Mouse (Mus musculus) gastrocnemius, postnatal 14 days (tissue): Measurements from ENCODE around the gene Abcb10. TPM values are rescaled to one million over a fixed set of nuclear protein-coding genes. Genes with fewer than 3 reads are reported as not detected.
"Not testable (repeated sequence)": the region's sequence is repeated elsewhere in the genome, so short reads cannot be mapped to it uniquely, and the experiment has no call there.

Experiments
- DNase-seq: peaks from one replicate; pipeline ENCODE4 v3.0.0; 2021; ENCODE audit warnings: mixed read lengths
- intact Hi-C: fragments of 180-260 bp; cut with DNase I; formaldehyde crosslinking; loops from one replicate; pipeline ENCODE4 v1.15.1; 2025; ENCODE audit warnings: low total_unique reads
- total RNA-seq, 2 experiments: library from RNA; stranded (reverse); gene quantifications; 2 replicates each; pipeline ENCODE4 v1.2.3; 2021

Abcb10 gene
- total RNA-seq, 2 experiments from 2014 or later = 12.1 to 13.0 TPM

DNA sequence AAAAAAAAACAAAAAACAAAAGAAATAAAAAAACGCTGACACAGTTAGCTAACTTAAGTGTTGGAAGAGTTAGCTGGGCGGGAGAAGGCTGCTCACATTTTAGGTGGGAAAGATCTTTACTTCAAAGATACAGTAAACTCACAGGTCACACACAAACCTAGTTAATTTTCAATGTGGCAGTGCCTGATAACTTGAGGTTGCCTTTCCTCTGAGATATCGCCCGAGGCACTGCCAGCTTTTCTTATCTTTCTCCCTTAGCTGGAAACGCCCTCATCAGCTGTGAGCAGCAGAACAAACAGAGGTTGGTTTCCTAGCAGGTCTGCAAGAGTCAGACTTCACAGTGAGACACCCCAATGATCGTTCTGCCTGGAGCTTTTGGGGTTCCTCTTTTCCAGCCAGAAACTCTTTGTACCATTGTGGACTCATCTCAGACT lies 5.7 kb upstream of the Abcb10 start:
- intact Hi-C loops = no loop called here
- no peak for DNase-seq

DNA sequence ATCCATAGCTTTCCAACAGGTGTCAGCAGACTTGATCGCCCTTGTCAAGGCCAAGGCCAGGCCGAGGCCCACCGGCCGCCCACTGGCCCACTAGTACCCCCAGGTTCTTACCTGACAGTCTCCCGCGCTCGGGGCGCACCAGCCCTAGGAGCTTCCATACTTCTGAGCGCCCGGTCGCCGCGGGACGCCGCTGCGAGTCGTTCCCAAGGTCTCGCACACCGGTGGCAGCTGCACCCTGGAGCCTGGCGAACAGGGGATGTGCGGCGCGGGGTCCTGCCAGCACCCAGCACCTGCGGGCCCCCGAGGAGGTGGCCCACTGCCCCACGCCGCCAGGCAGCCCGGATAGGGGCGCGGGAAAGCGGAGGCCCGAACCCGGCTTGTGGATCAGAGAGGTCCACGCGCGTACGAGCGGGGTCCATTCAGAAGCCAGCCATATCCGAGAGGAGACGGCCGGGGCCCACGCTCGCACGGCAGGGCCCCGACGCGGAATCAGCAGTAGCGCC lies 580 bp downstream of the Abcb10 start:
- DNase-seq = no peak
- intact Hi-C loops = no loop called here

DNA sequence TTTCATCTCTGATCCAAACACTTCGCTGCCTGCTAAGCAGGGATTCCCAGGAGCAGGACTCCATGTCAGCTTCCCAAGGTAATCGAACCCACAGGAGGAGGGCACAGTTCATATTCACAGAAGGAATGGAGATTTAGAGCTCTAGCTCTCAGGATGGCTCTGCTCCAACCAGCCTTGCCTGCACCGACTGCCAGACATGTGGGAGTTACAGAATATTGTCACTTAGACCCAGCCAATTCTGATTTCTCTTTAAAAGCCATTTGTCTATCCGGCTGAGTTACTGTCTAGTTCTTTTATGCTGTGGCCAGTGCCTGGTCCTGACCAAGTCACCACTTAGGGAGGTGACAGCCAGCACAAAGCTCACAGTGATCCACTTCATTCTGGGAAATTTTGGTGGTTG lies 1.2 kb downstream of the Abcb10 start:
- intact Hi-C loops = no loop called here
- no peak for DNase-seq

- intact Hi-C loops = no loop called here
- no peak for DNase-seq
These were observed 2.7 kb downstream of the Abcb10 start for GRCm38 (mm10) chr8:123980239-123980638.

DNA sequence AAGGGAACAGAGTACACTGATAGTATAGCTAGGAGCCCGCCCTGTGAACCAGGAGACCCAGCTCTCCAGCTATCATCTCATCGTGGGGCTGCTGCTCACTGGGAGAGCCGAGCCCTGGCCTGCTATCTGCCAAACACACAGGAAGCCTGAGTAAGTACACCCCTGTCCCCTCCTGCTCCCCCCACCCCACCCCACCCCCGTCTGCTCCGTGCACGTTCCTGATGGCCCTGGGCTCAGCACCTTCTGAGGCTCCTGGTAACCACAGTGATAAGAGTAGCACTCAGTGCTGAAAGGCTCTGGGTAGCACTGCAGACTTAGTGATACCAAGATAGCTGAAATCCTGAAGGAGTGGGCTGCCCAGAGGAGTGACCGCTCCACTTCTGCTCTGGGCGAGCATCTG lies 4.0 kb downstream of the Abcb10 start:
- intact Hi-C loops = no loop called here
- no peak for DNase-seq

- DNase-seq = no peak
- intact Hi-C loops = no loop called here
These were observed 4.6 kb downstream of the Abcb10 start for GRCm38 (mm10) chr8:123978166-123978838.

DNA sequence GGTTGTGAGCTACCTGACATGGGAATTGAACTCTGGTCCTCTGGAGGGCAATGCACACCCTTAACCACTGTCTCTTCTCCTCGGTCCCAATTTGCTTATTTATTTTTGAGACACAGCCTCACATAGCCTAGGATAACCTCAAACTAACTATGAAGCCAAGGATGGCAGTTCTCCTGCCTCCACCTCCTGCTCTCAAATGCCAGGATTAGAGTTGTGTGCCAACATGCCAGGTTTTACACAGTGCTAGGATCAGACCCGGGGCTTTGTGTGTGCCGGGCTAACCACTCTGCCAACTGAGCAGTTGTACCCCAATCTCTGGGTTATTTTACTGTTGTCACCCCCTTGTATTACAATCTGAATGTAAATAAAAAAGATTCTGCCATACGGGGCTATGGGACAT lies 5.4 kb downstream of the Abcb10 start:
- intact Hi-C loops = no loop called here

GRCm38 (mm10) chr8:123973495-123973894 lies 9.4 kb downstream of the Abcb10 start:
- intact Hi-C loops = no loop called here
- no peak for DNase-seq

More for the DNA sequence above, 5.4 kb downstream of the Abcb10 start:
- DNase-seq = no peak

GRCm38 (mm10) chr8:123966896-123967295 lies 16.0 kb downstream of the Abcb10 start:
- DNase-seq = no peak

GRCm38 (mm10) chr8:123961371-123961770 lies 21.6 kb downstream of the Abcb10 start:
- DNase-seq = no peak
- intact Hi-C loops = no loop called here

More at GRCm38 (mm10) chr8:123966896-123967295, 16.0 kb downstream of the Abcb10 start:
- intact Hi-C loops = no loop called here

GRCm38 (mm10) chr8:123960556-123960955 lies 22.4 kb downstream of the Abcb10 start:
- intact Hi-C loops, DNase-seq: not testable (repeated sequence)

- intact Hi-C loops = no loop called here
These were observed 22.9 kb downstream of the Abcb10 start for GRCm38 (mm10) chr8:123960056-123960455.

DNA sequence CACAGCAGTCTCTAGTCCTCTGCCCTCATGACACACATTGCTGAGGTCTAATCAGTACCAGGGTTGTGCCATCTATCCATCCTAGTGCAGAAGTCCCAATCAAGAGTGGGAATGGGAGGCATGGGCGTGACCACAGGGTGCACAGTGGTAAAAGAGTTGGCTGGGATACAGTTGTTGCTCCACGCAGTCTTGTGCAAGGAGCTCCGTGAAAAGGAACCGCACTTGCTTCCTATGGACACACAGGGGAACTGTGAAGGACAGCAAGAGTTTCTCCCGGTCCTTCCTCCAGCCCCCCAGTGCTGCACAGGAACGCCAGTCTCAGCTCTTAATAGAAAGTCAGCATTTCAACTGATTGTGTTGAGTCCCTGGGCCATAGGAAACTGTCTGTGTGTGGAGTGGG lies 23.4 kb downstream of the Abcb10 start:
- no peak for DNase-seq
- intact Hi-C loops = no loop called here

More at GRCm38 (mm10) chr8:123960056-123960455, 22.9 kb downstream of the Abcb10 start:
- DNase-seq = no peak

- intact Hi-C loops = no loop called here
- peak; percentile 12 for DNase-seq
These were observed 24.8 kb downstream of the Abcb10 start for GRCm38 (mm10) chr8:123958130-123958529.

DNA sequence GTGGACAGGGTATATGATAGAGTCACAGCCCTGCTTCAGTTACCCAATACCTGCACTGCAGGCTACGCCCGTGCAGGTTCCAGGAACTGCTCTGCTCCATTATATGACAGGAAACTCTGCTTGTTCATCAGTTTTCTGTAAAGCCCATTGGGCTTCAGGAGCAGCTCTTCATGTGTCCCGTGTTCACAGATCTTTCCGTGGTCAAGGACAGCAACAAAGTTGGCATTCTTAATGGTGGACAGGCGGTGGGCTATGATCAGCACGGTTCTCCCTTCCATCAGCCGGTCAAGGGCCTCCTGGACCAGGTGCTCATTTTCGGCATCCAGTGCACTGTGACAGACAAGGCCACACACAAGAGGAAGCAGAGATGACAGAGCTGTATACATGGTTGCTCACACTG lies 28.7 kb downstream of the Abcb10 start:
- DNase-seq = no peak
- intact Hi-C loops = no loop called here

- intact Hi-C loops = no loop called here
- DNase-seq = no peak
These were observed 29.2 kb downstream of the Abcb10 start for GRCm38 (mm10) chr8:123953686-123954085.

- intact Hi-C loops = no loop called here
- DNase-seq = peak; percentile 41
These were observed 32.7 kb downstream of the Abcb10 start for GRCm38 (mm10) chr8:123950077-123950802.

GRCm38 (mm10) chr8:123949686-123949986 lies 33.3 kb downstream of the Abcb10 start:
- intact Hi-C loops = no loop called here
- DNase-seq = no peak

- intact Hi-C loops = no loop called here
- peak; percentile 99 for DNase-seq
These were observed 33.8 kb downstream of the Abcb10 start, which contains the start of gene Nup133 for GRCm38 (mm10) chr8:123948942-123949685. Gene Nup133 (minus strand): TSS chr8:123949265.

DNA sequence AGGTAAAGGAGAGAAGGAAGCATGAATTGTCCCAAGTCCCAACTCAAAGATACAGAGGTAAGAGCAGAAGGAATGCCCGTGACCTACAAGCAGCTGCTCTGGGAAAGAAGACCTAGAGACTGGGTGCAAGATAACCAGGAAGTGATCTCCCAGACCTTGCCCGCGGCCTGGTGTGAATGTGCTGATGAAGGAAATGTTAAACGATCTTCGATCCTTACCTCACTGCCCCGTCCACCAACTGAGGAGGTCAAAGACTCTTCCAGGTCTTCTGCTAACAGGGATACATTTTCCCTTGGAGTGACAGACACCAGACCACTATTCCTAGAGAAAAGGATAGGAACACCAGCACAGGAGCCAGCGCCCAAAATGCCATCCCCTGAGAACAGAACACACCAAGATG lies 53.9 kb downstream of the Abcb10 start:
- DNase-seq = no peak
- intact Hi-C loops = no loop called here
